Mouse (Mus musculus) layer of hippocampus, postnatal 14 days (tissue): ENCODE results near the gene Clta. TPM values are rescaled to one million over a fixed set of nuclear protein-coding genes. Genes with fewer than 3 reads are reported as not detected.
"Not testable (repeated sequence)": the region's sequence is repeated elsewhere in the genome, so short reads cannot be mapped to it uniquely, and the experiment has no call there.

Source experiments
- DNase-seq, 2 experiments: peaks; one replicate each; pipeline ENCODE4 v3.0.0; 2021 to 2022; ENCODE audit warnings: low spot score in 2 of 2, mixed read lengths in 1 of 2
- total RNA-seq, 2 experiments: library from RNA; stranded (reverse); gene quantifications; 2 replicates each; pipeline ENCODE4 v1.2.3; 2021

The Clta gene
- total RNA-seq, 2 experiments from 2014 or later = 289 to 299 TPM

DNA sequence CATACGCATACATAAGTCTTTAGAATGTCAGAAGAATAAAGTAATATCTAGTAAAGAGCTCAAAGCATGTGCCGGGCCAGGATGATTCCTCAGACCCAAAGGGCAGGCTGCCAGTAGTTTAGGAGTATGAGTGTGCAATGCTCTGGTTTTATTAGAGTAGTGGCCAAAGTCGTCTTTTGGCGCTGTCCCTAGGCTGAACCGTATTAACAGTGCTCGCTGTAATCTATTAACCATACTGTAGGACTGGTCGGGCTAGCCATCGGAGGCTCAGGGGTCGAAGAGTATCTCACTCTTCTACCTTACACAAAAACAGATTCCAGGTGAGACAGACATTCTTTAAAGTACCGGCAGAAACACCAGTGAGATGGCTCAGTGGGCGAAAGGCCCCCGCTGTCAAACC, 12.5 kb downstream of the Clta start:
- no peak for DNase-seq

DNA sequence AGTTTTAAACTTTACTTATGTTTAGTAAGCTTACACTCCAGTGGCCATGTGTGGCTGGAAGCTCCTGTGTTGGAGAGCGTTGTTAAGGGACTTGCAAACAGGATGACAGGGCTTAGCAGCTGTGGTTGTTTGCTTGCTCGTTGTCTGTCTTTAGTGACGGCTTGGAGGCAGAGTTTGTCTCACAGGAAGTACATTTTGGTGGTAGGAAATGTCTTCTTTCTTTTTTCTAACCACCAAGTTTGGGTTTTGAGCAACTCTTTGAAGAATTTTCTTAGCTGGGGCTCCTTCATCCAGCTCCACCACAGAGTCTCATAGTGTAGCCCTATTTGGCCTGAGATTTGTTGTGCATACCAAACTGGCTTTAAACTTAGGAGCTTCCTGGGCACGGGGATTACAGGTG, 18.1 kb downstream of the Clta start:
- no peak for DNase-seq

DNA sequence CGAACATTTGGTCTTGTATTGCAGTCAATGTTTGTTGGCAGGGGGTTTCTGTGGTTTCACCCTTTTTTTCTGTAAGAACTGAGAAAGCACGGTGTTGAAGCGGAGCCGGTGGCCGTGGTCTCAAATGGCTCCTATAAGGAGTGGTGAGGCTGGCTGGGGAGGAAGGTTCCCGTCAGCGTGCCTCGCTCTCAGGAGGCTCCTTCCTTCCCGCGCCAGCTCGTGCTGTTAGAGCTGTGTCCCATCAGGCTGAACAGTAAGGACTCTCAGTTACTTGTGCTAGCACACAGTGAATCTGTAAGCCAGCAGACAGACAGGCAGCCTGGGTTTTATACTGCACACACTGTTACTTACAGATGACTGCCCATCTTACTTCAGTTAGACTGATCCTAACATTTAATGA, 18.5 kb downstream of the Clta start:
- DNase-seq = no peak

DNA sequence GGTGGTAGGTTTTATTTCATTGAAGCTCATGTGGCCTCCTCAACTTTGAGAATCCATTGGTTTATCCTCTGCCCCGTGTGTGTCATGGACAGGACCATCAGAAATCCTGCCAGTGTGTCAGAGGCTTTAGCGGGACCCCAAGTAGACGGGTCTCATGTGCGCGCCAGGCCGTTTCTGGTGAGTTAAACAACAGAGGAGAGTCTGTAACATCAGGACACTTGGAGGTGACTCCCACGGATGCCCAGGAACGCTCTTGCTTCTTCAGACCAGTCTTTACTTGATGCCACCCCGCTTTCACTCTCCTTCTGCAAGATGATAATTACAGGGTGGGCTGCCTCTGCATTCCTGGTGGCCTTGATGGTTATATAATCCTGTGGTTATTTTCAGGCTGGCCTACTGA, 19.4 kb downstream of the Clta start:
- DNase-seq = no peak

DNA sequence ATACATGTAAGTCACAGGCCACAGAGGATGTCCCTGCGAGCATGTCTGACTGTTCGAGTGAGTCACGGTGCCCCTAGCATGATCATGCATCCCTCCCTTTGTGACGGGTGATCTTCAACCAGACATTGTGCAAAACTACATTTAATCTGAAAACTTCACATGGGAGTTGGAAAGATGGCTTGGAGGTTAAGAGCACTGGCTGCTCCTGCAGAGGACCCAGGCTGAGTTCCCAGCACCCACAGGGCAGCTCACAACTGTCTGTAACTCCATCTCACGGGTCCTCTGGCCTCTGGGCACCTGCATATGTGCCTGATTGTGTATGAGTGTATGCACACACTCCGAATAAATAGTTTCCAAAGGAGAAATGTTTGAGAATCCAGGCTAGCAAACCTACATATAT, 20.0 kb downstream of the Clta start:
- DNase-seq = no peak

DNA sequence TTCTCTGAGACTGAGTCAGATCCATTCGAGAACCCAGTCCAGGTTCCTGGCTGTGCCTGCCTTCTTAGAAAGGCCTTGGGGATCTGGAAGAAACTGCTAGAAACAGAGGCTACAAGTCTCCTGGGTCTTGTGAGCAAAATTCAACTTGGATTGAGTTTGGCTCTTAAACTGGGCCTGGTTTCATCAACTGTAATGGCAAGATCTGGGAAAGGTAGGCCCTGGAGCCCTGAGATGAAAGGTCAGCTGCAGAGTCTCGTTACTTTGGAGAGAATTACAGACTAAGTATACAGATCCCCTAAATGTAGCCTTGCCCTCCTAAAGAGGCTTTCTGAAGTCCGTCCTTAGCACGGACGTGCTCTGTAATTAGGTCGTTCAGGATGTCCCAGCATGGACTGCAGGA, 21.3 kb downstream of the Clta start:
- no peak for DNase-seq

DNA sequence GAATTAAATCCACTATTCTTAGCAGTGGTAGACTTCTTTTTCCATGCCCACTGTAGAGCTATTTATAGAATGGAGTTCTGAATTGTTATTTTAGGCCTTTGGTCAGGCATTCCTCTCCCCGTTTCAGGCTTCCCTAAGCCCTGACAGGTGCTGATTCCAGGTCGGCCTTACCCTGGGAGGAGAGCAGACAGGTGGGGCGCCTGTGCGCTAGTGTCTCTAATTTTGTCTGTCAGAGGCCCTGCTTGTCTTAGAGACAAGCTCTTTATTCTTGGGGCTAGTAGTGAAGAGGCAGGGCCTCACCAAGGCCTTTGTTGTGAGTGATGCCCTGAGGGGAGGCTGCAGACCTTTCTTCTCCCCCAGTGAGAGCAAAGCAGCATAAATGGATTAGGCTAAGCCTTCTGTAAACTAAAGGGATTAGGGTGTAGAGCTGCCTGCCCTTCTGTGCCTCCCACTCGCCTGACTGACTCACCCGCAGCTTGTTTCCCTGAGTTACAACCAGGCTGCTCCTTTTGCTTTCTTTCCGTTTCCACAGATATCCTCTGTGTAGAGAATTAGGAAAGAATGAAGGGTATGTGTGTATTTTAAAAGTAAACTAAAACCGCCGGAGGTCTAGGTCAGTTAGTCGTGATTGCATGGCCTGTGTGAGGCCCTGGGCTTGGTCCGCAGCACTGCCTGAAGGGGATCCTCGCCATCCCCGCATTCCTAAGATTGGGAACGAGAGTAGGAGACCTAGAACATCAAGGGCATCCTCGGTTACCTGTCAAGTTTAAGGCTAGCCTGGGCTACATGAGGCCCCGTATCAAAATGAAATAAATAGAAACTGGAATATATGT, 24.3 kb downstream of the Clta start:
- DNase-seq = peak; percentile 28 to 53

DNA sequence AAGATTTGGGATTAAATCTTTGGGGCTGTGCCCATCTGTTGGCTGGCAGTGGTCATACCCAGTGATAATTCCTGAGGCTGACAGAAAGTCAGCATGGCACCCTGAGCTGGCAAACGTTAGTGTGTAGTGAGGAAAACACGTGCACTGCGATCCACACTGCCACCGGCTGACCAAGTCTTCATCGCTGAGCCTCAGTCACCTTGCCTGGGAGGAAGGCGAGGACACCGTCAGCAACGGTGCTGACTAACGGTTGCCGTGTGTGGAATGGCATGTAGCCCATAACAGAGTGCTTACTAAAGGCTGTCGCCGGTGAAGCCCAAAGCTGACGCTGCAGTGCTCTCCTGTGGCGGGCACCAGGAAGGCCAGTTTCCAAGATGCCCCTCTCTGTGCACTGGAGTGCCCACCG, 25.4 kb downstream of the Clta start:
- peak; percentile 24 to 34 for DNase-seq

DNA sequence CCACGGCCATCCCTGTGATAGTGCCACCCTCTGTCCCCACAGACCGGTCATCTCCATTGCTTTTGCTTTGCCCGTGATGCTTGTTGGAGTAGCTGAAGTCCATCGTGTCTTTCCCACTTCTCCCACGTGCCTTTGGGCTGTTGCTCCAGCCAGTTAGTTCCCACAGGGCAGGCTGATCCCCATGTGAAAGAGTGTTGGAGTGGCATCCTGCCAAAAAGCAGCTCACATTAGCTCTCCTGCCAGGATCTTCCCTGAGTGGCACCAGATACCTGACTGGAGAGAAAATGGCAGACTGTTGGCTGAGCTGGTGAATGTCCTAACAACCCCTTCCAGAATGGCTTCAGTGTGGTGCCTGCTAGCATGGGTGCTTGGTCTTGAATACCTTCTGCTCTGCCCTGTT, 27.3 kb downstream of the Clta start:
- peak in 1 of 2 experiments; percentile 14 for DNase-seq

DNA sequence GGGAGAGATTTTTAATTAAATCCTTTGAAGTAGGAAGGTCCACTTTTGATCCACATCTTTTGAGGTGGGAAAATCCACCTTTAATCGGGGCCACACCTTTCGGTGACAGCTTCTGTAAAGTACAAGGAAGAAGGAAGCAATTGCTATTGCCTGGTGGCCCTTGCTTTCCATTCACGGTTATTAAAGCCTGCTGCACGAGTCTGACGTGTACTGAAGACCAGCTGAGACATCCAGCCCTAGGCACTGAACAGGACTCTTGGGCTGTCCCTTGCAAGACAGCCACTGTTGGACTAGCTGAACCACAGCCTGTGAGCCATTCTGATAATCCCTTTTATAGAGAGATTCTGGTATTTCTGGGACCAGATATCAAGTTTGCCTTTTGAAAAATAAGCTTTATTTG, 32.2 kb downstream of the Clta start:
- DNase-seq = no peak

DNA sequence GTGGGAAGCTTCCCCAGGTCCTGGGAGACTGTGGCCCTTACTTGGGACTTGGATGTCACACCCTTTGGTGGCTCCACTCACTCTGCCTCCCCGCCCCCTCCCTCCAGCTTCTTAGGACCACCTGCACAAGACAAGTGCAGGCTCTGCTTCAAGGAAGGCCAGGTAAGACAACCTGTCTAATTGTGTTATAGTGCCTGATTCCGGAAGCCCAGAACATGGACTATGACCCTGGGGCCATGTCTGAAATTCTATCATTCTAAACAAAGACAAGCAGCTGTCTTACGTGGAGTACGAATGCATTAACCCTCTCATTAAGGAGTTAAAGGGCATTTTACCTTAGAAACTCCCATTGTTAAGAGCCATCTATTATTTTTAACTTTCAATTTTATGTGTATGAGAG, 36.5 kb downstream of the Clta start:
- DNase-seq = no peak

DNA sequence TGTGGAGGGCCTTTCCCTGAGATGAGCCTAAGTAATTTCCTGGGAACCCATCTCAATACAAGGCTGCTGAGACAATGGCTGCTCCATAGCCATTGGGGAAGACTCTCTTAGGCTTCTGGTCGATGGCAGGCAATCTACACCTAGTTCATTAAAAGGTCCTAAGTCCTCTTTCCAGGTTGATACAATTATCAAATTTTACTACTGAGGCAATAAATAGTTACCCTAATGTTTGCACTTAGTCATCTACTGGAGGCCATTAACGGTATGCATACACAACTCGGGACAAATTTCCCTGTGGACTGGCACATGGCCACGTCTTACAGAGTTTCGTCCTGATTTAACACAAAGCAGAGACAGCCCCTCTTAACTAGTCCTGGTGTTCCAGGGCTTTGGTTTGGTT, 38.2 kb downstream of the Clta start:
- DNase-seq = no peak

DNA sequence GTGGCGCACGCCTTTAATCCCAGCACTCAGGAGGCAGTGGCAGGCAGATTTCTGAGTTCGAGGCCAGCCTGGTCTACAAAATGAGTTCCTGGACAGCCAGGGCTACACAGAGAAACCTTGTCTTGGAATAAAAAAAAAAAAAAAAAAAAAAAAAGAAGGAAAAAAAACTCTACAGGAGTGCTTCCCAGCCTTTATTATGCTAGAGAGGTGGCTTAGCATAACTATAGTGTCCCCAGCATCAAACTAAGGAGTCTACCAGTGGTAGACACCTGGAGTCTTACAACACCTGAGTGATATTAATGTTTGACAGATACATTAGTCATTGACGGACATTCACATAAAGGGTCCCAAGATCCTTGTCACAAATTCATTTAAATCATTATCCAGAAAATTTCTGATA, 38.9 kb downstream of the Clta start:
- not testable (repeated sequence) for DNase-seq

DNA sequence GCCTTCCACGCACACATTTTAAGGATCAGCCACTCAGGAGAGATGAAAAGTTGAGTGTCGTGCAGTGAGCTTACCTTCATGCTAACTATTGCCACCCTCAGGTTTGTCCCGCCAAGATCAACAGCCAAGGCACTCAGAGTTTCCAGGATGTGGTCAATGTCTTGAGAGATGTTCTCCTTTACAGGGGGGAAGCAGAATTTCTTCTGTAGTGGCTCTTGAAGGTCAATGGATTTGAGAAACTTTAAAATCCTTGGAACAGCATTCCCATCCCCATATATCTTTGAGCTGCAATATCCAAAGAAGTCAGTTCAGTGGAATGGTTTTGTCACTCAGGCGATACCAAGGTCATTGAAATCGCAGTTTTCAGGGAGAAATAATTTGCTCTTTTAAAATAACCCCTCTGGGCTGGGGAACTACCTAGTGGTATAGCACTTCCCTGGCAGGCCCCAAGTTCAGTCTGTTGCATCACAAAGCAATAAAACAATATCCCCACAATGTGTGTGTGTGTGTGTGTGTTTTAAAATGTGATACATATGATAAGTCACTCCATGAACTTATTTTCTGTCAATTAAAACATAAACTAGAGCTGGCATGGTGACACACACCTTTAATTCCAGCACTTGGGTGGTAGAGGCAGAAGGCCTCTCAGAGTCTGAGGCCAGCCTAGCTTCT, 40.6 kb downstream of the Clta start:
- no peak for DNase-seq

DNA sequence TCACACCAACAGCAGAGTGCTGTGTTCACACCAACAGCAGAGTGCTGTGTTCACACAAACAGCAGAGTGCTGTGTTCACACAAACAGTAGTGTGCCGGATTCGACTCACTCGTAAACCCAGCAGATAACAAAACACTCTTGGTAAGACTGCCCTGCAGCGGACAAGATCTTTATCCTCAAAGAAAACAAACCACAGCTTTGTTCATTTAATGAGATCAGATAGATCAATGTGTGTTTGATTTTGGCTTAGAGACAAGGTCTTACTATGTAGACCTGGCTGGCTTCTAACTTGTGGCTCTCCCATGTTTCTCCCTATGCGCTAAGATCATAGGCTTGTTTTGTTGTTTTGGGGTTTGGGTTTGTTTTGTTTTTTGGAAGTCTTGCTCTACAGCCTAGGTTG, 41.8 kb downstream of the Clta start:
- DNase-seq = no peak

DNA sequence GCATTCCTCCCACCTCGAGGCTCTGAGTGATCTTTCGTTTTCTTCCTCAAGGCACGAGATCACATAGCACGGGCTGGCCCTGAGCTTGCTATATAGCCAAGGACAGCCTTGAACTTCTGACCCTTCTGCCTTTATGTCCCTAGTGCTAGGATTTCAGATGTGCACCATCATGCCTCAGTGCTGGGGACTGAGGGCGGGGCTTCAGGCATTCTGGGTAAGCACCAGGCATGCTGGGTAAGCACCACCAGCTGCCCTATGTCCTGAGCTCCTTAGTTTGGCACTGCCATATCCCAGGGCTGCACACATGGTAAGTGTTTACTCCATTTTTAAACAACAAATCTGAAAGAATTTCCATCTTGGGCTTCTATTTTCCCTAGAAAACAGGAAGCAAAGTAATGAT, 45.6 kb downstream of the Clta start:
- no peak for DNase-seq

DNA sequence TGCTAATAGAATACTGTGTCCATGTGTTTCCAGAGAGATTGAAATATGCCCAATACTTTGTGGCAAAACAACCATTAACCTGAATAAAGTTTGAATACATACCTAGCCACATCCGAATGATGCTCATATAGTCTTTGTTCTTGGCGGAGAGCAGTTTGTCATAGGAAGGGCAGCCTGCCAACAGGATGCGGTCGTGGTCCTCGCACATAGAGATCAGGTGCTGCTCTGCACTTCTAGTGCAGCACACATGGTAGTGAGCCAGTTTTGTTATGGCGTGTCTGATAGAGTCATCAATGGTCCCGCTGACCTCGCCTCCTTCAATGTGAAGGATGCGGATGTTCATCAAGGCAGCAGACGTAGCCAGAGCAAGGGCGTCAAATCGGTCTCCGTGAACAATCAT, 55.4 kb downstream of the Clta start:
- no peak for DNase-seq

DNA sequence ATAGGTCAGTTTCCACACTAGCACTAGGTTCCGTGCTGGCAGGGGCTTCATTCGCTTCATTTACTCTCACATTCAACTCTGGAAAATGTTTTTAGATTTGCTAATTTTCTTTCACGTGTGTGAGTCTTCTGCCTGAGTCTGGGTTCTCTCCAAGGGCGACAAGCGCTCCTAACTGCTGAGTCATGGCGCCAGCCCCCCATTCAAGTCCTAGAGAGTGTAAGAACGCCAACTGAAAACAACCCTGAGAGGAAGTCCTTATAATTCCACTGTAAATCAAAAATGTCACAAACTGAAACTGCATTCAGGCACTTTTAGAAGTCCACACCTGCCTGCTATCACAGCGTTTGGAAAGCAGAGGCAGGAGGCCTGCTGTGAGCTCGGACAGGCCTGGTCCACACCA, 57.8 kb downstream of the Clta start:
- DNase-seq = no peak

DNA sequence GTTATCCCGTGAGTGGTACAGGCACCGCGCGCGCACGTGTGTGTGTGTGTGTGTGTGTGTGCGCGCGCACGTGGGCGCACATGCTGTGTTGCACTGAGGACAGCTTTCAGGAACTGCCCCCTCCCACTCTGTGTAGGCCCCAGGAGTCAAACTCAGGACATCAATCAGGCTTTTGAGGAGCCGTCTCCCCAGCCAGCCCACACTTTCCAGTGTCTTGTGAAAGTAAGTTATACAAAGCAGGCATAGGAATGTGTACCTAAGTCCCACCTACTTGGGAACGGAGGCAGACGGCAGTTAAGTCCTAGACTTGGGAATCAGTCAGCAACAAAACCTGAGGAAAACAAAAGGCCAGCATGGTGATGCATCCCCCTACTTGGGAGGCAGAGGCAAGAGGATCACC, 58.6 kb downstream of the Clta start:
- no peak for DNase-seq

DNA sequence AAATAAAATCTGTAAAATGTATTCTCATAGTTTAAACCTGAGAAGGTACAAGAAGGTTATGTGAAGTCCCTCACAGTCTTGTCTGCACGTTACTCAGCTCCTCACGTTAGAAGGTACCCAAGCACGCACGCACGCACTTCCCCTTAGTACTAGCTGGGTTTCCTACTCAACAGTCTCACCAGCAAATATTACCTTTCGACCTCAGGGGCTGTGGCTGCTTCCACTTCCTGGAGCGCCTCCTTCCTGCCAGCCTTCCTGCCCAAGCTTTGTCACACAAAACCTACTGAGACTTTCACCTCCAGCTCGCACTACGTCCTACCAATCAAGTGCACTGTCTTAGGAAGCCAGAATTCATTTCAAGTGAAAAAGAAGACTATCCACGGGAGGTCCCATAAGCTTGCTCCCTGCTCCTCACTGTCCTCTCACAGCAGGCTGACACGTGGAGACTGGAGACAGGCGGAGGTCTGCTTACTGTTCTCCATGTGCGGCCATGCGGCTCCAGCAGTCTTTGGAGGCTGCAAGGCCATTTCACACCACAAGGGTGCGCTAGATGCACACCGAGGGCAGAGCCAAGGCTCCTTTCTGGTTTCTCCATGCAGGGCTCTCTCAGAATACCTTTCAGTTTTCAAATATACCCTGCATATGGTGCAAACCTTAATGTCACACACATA, 61.2 kb downstream of the Clta start:
- peak; percentile 87 to 91 for DNase-seq

DNA sequence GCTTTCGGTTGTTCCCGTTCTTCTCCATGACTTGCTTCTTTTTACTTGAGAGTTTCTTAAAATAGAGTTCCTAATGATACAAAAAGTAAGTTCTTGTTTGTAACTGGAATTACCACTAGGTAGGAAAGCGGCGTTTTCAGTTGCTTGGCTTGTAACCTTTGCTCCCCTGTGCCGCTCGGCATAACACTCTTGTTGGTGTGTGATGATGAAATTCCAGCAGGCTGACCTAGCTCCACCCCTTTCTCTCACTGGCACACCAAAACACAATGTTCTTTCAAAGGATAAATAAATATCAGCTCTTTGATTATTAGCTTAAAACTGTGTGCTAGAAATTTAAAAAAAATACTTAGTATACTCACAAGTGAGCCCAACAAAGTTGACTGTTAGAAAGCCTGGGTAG, 62.6 kb downstream of the Clta start:
- DNase-seq = no peak

DNA sequence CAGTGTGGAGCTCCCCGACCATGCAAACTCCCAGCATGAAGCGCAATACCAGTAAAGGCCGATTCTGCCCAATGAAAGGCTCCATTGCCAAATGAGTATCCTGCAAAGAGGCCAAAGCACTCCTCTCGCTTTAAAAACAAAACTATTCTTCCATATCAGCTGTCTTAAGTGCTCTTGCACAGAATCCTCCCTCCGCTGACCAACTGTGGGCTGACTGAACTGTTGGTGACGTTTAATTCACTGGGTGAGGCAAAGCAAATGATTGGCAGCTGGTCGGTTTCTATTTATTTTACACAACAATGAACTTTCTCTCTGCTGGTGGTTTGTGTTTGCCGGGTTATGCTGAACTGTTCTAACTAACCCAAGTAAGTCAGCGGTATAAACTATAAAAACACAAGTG, 64.5 kb downstream of the Clta start:
- DNase-seq = no peak
